Mouse (Mus musculus): ENCODE data around the gene Tcf19.

Tcf19 gene

GRCm38 (mm10) chr17:35516652-35517500 is at the start of gene Tcf19, which contains the start of gene Cchcr1:
Gene Tcf19 (minus strand): TSS chr17:35516824.
Gene Cchcr1 (plus strand): TSS chr17:35517100.
- DNase-seq (ENCODE audit: inconsistent ontology term) = peak; percentile 99

- DNase-seq (ENCODE audit: inconsistent ontology term) = no peak
Measured at GRCm38 (mm10) chr17:35558216-35558615, 41.6 kb upstream of the Tcf19 start.

- DNase-seq (ENCODE audit: inconsistent ontology term) = peak; percentile 94
Measured at GRCm38 (mm10) chr17:35557351-35557750, 40.7 kb upstream of the Tcf19 start.

- DNase-seq (ENCODE audit: inconsistent ontology term) = peak; percentile 78
Measured at GRCm38 (mm10) chr17:35556812-35557211, 40.2 kb upstream of the Tcf19 start.

GRCm38 (mm10) chr17:35556186-35556765 is 39.7 kb upstream of the Tcf19 start:
- no peak for DNase-seq (ENCODE audit: inconsistent ontology term)

GRCm38 (mm10) chr17:35554761-35555397 is 38.3 kb upstream of the Tcf19 start:
- DNase-seq (ENCODE audit: inconsistent ontology term) = no peak

GRCm38 (mm10) chr17:35554321-35554720 is 37.7 kb upstream of the Tcf19 start:
- DNase-seq (ENCODE audit: inconsistent ontology term) = no peak

GRCm38 (mm10) chr17:35551881-35552414 is 35.3 kb upstream of the Tcf19 start, which contains the start of gene Cdsn:
Gene Cdsn (plus strand): TSS chr17:35552128.
- peak; percentile 79 for DNase-seq (ENCODE audit: inconsistent ontology term)

- DNase-seq (ENCODE audit: inconsistent ontology term) = no peak
Measured at GRCm38 (mm10) chr17:35550871-35551270, 34.2 kb upstream of the Tcf19 start.

- DNase-seq (ENCODE audit: inconsistent ontology term) = no peak
Measured at GRCm38 (mm10) chr17:35550143-35550494, 33.5 kb upstream of the Tcf19 start.

GRCm38 (mm10) chr17:35549437-35550142 is 33.0 kb upstream of the Tcf19 start:
- DNase-seq (ENCODE audit: inconsistent ontology term) = peak; percentile 96

GRCm38 (mm10) chr17:35548636-35549035 is 32.0 kb upstream of the Tcf19 start:
- DNase-seq (ENCODE audit: inconsistent ontology term) = no peak

- DNase-seq (ENCODE audit: inconsistent ontology term) = no peak
Measured at GRCm38 (mm10) chr17:35547465-35547864, 30.8 kb upstream of the Tcf19 start.

- no peak for DNase-seq (ENCODE audit: inconsistent ontology term)
Measured at GRCm38 (mm10) chr17:35544680-35545079, 28.1 kb upstream of the Tcf19 start.

GRCm38 (mm10) chr17:35544001-35544400 is 27.4 kb upstream of the Tcf19 start:
- DNase-seq (ENCODE audit: inconsistent ontology term) = no peak

- peak; percentile 24 for DNase-seq (ENCODE audit: inconsistent ontology term)
Measured at GRCm38 (mm10) chr17:35543412-35543861, 26.8 kb upstream of the Tcf19 start.

- no peak for DNase-seq (ENCODE audit: inconsistent ontology term)
Measured at GRCm38 (mm10) chr17:35542761-35543411, 26.3 kb upstream of the Tcf19 start.

- DNase-seq (ENCODE audit: inconsistent ontology term) = no peak
Measured at GRCm38 (mm10) chr17:35539540-35539939, 22.9 kb upstream of the Tcf19 start.

GRCm38 (mm10) chr17:35538476-35538875 is 21.9 kb upstream of the Tcf19 start:
- no peak for DNase-seq (ENCODE audit: inconsistent ontology term)

- DNase-seq (ENCODE audit: inconsistent ontology term) = no peak
Measured at GRCm38 (mm10) chr17:35537421-35537820, 20.8 kb upstream of the Tcf19 start.

- no peak for DNase-seq (ENCODE audit: inconsistent ontology term)
Measured at GRCm38 (mm10) chr17:35534343-35534742, 17.7 kb upstream of the Tcf19 start.
